Mouse (Mus musculus): Measurements from ENCODE around the gene Gstm4. TPM values are rescaled to one million over a fixed set of nuclear protein-coding genes. Genes with fewer than 3 reads are reported as not detected.
"Not testable (repeated sequence)": the region's sequence is repeated elsewhere in the genome, so short reads cannot be mapped to it uniquely, and the experiment has no call there.

The Gstm4 gene
- total and polyA plus RNA-seq, 3 experiments, result 2.9 to 19.1 (median 7.0) TPM

DNA sequence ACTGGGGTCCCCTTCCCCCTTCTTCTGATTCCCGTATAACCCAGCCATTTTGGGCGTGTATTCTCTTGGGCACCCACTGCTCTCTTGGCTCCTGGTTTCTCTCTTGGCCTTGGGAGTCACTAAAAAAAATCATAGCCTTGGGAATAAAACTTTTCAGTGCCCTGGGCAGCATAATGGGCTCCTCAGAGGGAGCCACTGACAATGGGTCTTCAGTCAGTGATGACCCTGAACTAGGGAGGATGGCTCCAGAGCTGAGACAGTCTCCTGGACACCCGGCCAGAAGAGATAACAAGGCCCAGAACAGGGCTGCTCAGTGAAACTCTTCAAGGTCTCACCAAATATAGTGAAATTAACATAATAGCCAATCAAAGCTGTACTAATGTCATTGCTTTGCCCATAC is 46.1 kb downstream of the Gstm4 start:
- in situ Hi-C loops (cut with MboI; ENCODE audit: low pct_ligation_motif_present, low pct_unique_long_range_greater_than_20kb, low sequenced_read_pairs), result no loop called here
- H3K79me2 ChIP-seq (replicated peaks; ENCODE audit: control insufficient read depth, extremely low read depth, insufficient read depth, poor library complexity, severe bottlenecking), result no peaks in the 10 kb centered on the region; the same call in 1 of the 2 replicates
- H3K36me3 ChIP-seq (replicated peaks in 1 of 2; ENCODE audit: control insufficient read depth in 1 of 2, insufficient read depth in 1 of 2, low read length in 1 of 2), result no peaks in the 10 kb centered on the region
- no peak for DNase-seq (ENCODE audit: extremely low read depth)
- peaks cover 9% of the 10 kb centered on the region for H3K9me3 ChIP-seq (replicated peaks; ENCODE audit: low read length)
- dilution Hi-C loops (cut with MboI; ENCODE audit: extremely low pct_ligation_motif_present, extremely low pct_unique_long_range_greater_than_20kb, low sequenced_read_pairs), result no loop called here
- H3K4me2 ChIP-seq (ENCODE audit: insufficient read depth, low read depth, poor library complexity, severe bottlenecking), result no peak overlapping the region
- TF ChIP-seq PAX5 (IDR thresholded peaks at IDR 0.05; ENCODE audit: low read length), result no peak
- peaks cover 0 to 9% of the 10 kb centered on the region in 2 experiments; a peak in 1 of 4 replicates for H3K4me1 ChIP-seq (ENCODE audit: control insufficient read depth in 1 of 2, insufficient read depth in 2 of 2)
- no peak overlapping the region for H3K4me3 ChIP-seq (replicated peaks in 1 of 3; ENCODE audit: low read depth in 2 of 3, low read length in 2 of 3, poor library complexity in 1 of 3)
- H3K9ac ChIP-seq (ENCODE audit: insufficient read depth, low read depth), result no peak overlapping the region
- no peaks in the 10 kb centered on the region for H3K27me3 ChIP-seq (replicated peaks)
- no peak overlapping the region for H3K27ac ChIP-seq (ENCODE audit: insufficient read depth, low read depth)

DNA sequence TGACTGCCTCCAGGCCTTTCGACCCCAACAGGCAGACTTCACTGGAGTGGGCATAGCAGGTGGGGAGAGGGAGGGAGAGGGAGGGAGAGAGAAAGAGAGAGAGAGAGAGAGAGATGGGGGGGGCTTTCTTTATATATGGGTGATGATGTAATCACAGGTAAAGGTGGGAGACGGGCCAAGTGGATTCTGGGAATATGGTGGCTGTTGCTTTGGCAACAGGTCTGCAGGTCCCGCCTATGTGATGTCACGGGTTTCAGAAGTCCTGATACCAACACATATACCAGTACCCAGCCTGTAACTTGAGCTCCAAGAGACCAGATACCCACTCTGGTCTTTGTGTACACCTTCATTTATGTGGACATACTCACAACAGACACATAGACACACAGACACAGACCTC is 48.1 kb downstream of the Gstm4 start:
- no peak for DNase-seq (ENCODE audit: extremely low read depth)
- H3K79me2 ChIP-seq (replicated peaks; ENCODE audit: control insufficient read depth, extremely low read depth, insufficient read depth, poor library complexity, severe bottlenecking), result no peaks in the 10 kb centered on the region; the same call in 1 of the 2 replicates
- H3K9me3 ChIP-seq (replicated peaks; ENCODE audit: low read length), result peaks cover 9% of the 10 kb centered on the region
- in situ Hi-C loops (cut with MboI; ENCODE audit: low pct_ligation_motif_present, low pct_unique_long_range_greater_than_20kb, low sequenced_read_pairs), result no loop called here
- dilution Hi-C loops (cut with MboI; ENCODE audit: extremely low pct_ligation_motif_present, extremely low pct_unique_long_range_greater_than_20kb, low sequenced_read_pairs), result no loop called here
- H3K27ac ChIP-seq (ENCODE audit: insufficient read depth, low read depth), result no peak overlapping the region
- H3K4me1 ChIP-seq (ENCODE audit: control insufficient read depth in 1 of 2, insufficient read depth in 2 of 2), result peaks cover 0 to 9% of the 10 kb centered on the region in 2 experiments; a peak in 1 of 4 replicates
- H3K36me3 ChIP-seq (replicated peaks in 1 of 2; ENCODE audit: control insufficient read depth in 1 of 2, insufficient read depth in 1 of 2, low read length in 1 of 2), result no peaks in the 10 kb centered on the region
- no peaks in the 10 kb centered on the region for H3K27me3 ChIP-seq (replicated peaks)
- no peak overlapping the region for H3K4me3 ChIP-seq (replicated peaks in 1 of 3; ENCODE audit: low read depth in 2 of 3, low read length in 2 of 3, poor library complexity in 1 of 3)
- no peak overlapping the region for H3K4me2 ChIP-seq (ENCODE audit: insufficient read depth, low read depth, poor library complexity, severe bottlenecking)
- H3K9ac ChIP-seq (ENCODE audit: insufficient read depth, low read depth), result no peak overlapping the region
- no peak for TF ChIP-seq CHD2 (IDR thresholded peaks at IDR 0.05; ENCODE audit: low read length)
- TF ChIP-seq NRF1 (IDR thresholded peaks at IDR 0.05; ENCODE audit: low read depth, low read length), result no peak
- no peak for TF ChIP-seq SIN3A (IDR thresholded peaks at IDR 0.05; ENCODE audit: low read length)
- TF ChIP-seq HCFC1 (IDR thresholded peaks at IDR 0.05; ENCODE audit: low read depth, low read length), result no peak
- TF ChIP-seq MAX (IDR thresholded peaks at IDR 0.05; ENCODE audit: low read length), result no peak
- no peak for TF ChIP-seq POLR2A (IDR thresholded peaks at IDR 0.05; ENCODE audit: low read depth, low read length)
- TF ChIP-seq ZNF384 (IDR thresholded peaks at IDR 0.05; ENCODE audit: low read depth, low read length), result no peak
- TF ChIP-seq NELFE (IDR thresholded peaks at IDR 0.05; ENCODE audit: low read depth, low read length), result no peak
- no peak for TF ChIP-seq E2F4 (IDR thresholded peaks at IDR 0.05; ENCODE audit: insufficient replicate concordance, low read depth, low read length)
- TF ChIP-seq MEF2A (IDR thresholded peaks at IDR 0.05; ENCODE audit: borderline replicate concordance, low read depth, low read length), result no peak
- TF ChIP-seq IRF4 (IDR thresholded peaks at IDR 0.05; ENCODE audit: low read depth, low read length), result no peak
- TF ChIP-seq CHD1 (IDR thresholded peaks at IDR 0.05; ENCODE audit: low read depth, low read length), result no peak
- no peak for TF ChIP-seq POLR2AphosphoS2 (IDR thresholded peaks at IDR 0.05; ENCODE audit: low read depth, low read length)
- TF ChIP-seq JUND (conservative IDR thresholded peaks at IDR 0.05; ENCODE audit: low read depth, low read length), result no peak
- no peak for TF ChIP-seq ZMIZ1 (IDR thresholded peaks at IDR 0.05; ENCODE audit: low read depth, low read length)
- no peak for TF ChIP-seq ZKSCAN1 (IDR thresholded peaks at IDR 0.05; ENCODE audit: borderline replicate concordance, low read depth, low read length)
- TF ChIP-seq ETS1 (conservative IDR thresholded peaks at IDR 0.05; ENCODE audit: low read depth, low read length), result no peak

DNA sequence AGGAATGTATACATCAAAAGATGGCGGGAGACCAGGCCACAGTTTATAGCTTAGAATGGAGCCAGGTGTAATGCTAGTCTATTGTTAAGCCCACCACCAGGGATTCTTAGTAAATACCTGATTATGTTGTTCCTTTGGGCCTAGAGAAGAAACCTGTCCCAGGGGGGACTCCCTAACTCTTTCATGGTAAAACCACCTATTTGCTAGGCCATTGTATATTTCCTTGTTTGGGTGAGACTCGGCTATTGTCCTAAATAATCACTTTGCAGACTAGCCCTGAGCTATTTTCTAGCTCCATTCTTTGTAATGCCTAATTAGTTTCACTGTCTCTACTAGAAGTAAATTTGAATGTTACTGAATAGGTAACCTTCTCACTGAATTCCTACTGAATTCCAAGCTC is 48.7 kb downstream of the Gstm4 start:
- H3K9me3 ChIP-seq (replicated peaks; ENCODE audit: low read length); H3K4me1 ChIP-seq (ENCODE audit: control insufficient read depth in 1 of 2, insufficient read depth in 2 of 2); H3K9ac ChIP-seq (ENCODE audit: insufficient read depth, low read depth); in situ Hi-C loops (cut with MboI; ENCODE audit: low pct_ligation_motif_present, low pct_unique_long_range_greater_than_20kb, low sequenced_read_pairs); H3K4me2 ChIP-seq (ENCODE audit: insufficient read depth, low read depth, poor library complexity, severe bottlenecking); H3K4me3 ChIP-seq (replicated peaks in 1 of 3; ENCODE audit: low read depth in 2 of 3, low read length in 2 of 3, poor library complexity in 1 of 3); DNase-seq (ENCODE audit: extremely low read depth); dilution Hi-C loops (cut with MboI; ENCODE audit: extremely low pct_ligation_motif_present, extremely low pct_unique_long_range_greater_than_20kb, low sequenced_read_pairs); H3K36me3 ChIP-seq (replicated peaks in 1 of 2; ENCODE audit: control insufficient read depth in 1 of 2, insufficient read depth in 1 of 2, low read length in 1 of 2); H3K27ac ChIP-seq (ENCODE audit: insufficient read depth, low read depth); H3K79me2 ChIP-seq (replicated peaks; ENCODE audit: control insufficient read depth, extremely low read depth, insufficient read depth, poor library complexity, severe bottlenecking); H3K27me3 ChIP-seq (replicated peaks): not testable (repeated sequence)
